Mouse (Mus musculus) MEL (cell line): Measurements from ENCODE around the gene Prss33.

Source experiments
- CHD1 ChIP-seq: IDR thresholded peaks from 2 replicates; pipeline ENCODE4 v1.6.1; 2012; ENCODE audit warnings: low read depth, mild to moderate bottlenecking, inconsistent platforms, low read length, improper control_type of control experiment
- CTCF ChIP-seq, 3 experiments: IDR thresholded peaks in 2 of 3; conservative IDR thresholded peaks in 1 of 3; 2 replicates each; pipeline ENCODE4 v1.5.1; 2011 to 2012; ENCODE audit warnings: low read length in 3 of 3, low read depth in 2 of 3, mild to moderate bottlenecking in 2 of 3, improper control_type of control experiment in 1 of 3, inconsistent platforms in 1 of 3, mixed read lengths in 1 of 3, moderate library complexity in 1 of 3; ENCODE audit not compliant: control insufficient read depth in 1 of 3, insufficient read depth in 1 of 3, poor library complexity in 1 of 3, severe bottlenecking in 1 of 3
- ELF1 ChIP-seq: IDR thresholded peaks from 2 replicates; pipeline ENCODE4 v1.6.1; 2014; ENCODE audit warnings: low read depth, mild to moderate bottlenecking, inconsistent platforms, low read length, improper control_type of control experiment, moderate library complexity
- ETS1 ChIP-seq: IDR thresholded peaks from 2 replicates; pipeline ENCODE4 v1.6.1; 2012; ENCODE audit warnings: low read depth, mild to moderate bottlenecking, inconsistent platforms, low read length, improper control_type of control experiment, moderate library complexity
- KAT2A ChIP-seq: conservative IDR thresholded peaks from 2 replicates; pipeline ENCODE4 v1.6.1; 2012; ENCODE audit warnings: low read depth, low read length, improper control_type of control experiment, inconsistent platforms
- MEF2A ChIP-seq: IDR thresholded peaks from 2 replicates; pipeline ENCODE4 v1.6.1; 2014; ENCODE audit warnings: low read depth, mild to moderate bottlenecking, inconsistent platforms, low read length, improper control_type of control experiment; ENCODE audit not compliant: poor library complexity, insufficient replicate concordance, severe bottlenecking; ENCODE audit errors: extremely low read depth
- POLR2A ChIP-seq, 2 experiments: IDR thresholded peaks; 2 replicates each; pipeline ENCODE4 v1.6.1; 2011 to 2012; ENCODE audit warnings: low read length in 2 of 2, mild to moderate bottlenecking in 2 of 2, control low read depth in 1 of 2, improper control_type of control experiment in 1 of 2, low read depth in 1 of 2, moderate library complexity in 1 of 2; ENCODE audit not compliant: control insufficient read depth in 1 of 2, insufficient read depth in 1 of 2, poor library complexity in 1 of 2
- POLR2AphosphoS2 ChIP-seq: IDR thresholded peaks from 2 replicates; pipeline ENCODE4 v1.6.1; 2011; ENCODE audit warnings: low read length, improper control_type of control experiment
- POLR2AphosphoS5 ChIP-seq: IDR thresholded peaks from 2 replicates; pipeline ENCODE4 v1.6.1; 2012; ENCODE audit warnings: low read depth, borderline replicate concordance, mild to moderate bottlenecking, inconsistent platforms, low read length, moderate library complexity, mixed read lengths

GRCm38 (mm10) chr17:23877166-23877565 is 41.3 kb upstream of the Prss33 start:
- no peak for TF ChIP-seq CHD1
- no peak for TF ChIP-seq POLR2A (IDR thresholded peaks at IDR 0.05; ENCODE audit: control insufficient read depth in 1 of 2, insufficient read depth in 1 of 2, low read depth in 1 of 2, low read length in 2 of 2, poor library complexity in 1 of 2)
- TF ChIP-seq CTCF (IDR thresholded peaks at IDR 0.05 in 2 of 3, conservative IDR thresholded peaks at IDR 0.05 in 1 of 3; ENCODE audit: control insufficient read depth in 1 of 3, insufficient read depth in 1 of 3, low read depth in 2 of 3, low read length in 3 of 3, poor library complexity in 1 of 3, severe bottlenecking in 1 of 3), result no peak
- TF ChIP-seq ELF1, result no peak
- no peak for TF ChIP-seq POLR2AphosphoS2
- no peak for TF ChIP-seq POLR2AphosphoS5
- no peak for TF ChIP-seq MEF2A
- TF ChIP-seq ETS1, result no peak
- no peak for TF ChIP-seq KAT2A
